ENCODE assay signal across 8 mouse cellular contexts in the genomic region with DNA sequence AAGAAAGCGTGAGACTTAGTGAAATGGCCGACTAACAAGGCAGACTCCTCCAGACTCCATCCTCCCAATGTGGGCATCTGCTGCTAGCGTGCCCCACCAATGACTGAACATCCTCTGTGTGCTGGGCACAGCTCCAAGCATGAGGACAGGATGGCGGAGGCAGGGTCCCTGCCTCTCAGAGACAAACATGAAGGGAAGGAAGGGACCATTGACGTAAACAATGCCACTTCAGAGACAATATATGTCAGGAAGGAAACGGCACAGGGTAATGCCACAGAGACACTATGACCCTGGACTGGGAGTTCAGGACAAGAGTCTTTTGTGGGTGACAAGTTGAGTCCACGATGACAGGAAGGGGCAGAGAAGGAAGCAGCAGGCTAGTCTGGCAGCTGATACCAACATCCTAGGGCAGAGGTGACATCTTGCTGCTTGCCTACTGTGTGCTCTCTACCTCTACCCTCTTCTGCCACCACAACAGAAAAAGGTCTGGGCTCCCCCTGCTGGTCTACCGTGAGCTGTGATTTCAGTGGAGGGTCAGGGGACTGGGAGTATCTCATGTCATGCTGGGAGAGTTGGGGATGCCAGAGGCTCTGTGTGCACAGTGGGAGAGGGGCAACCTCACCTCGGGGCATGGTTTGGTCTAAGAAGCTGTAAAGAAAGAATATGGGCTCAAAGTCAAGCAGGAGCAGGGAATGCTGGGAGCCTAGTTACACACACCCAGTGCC. TPM values are rescaled to one million over a fixed set of nuclear protein-coding genes. Genes with fewer than 3 reads are reported as not detected.
DNase-seq lines count a peak whose midpoint lies in the region; ATAC-seq and TF ChIP-seq lines count a peak whose summit lies in the region.
"Had no signal": no experiment of that assay in that cellular context is flagged by ENCODE, and none has a peak within 500 bp of the region (broad histone marks: within the 10 kb centered on the region; RNA-seq: fewer than 3 reads in every experiment).

No protein-coding gene starts in this region.

- DNase-seq in kidney, adult 11 months, result peak; percentile 46
- DNase-seq in ES-E14 (ENCODE audit: low read depth, low spot score), result peak; percentile 40
- peak; percentile 76 for DNase-seq in lung, postnatal 14 days
- DNase-seq in thymus, adult 18-20 months, result peak; percentile 32 to 47
- DNase-seq: liver, embryonic 13.5 days had no signal

- H3K9me3 ChIP-seq in kidney, embryonic 14.5 days (ENCODE audit: control insufficient read depth, low read length), result no peaks in the 10 kb centered on the region
- H3K9me3 ChIP-seq in ES-E14 (ENCODE audit: control insufficient read depth, insufficient read depth, low read depth, low read length), result no peaks in the 10 kb centered on the region
- no peaks in the 10 kb centered on the region for H3K9me3 ChIP-seq in kidney, embryonic 15.5 days (replicated peaks)
- H3K9me3 ChIP-seq: liver, embryonic 13.5 days had no signal

- in situ Hi-C loops in ES-E14 (cut with MboI; ENCODE audit: low sequenced_read_pairs in 2 of 2, unreplicated experiment in 2 of 2), result no loop called here

- H3K27ac ChIP-seq in kidney, embryonic 14.5 days (ENCODE audit: low read depth, low read length), result no peak overlapping the region
- no peak overlapping the region for H3K27ac ChIP-seq in ES-E14 (ENCODE audit: insufficient read depth, low read depth, low read length, poor library complexity, severe bottlenecking)
- H3K27ac ChIP-seq in bone marrow, adult 2 months (ENCODE audit: control insufficient read depth, insufficient read depth, low read depth, low read length, poor library complexity), result no peak overlapping the region
- peak overlapping the region; percentile 60 for H3K27ac ChIP-seq in kidney, embryonic 15.5 days
- H3K27ac ChIP-seq: liver, embryonic 13.5 days had no signal

- H3K4me3 ChIP-seq in kidney, embryonic 14.5 days (ENCODE audit: low read length), result no peak overlapping the region
- H3K4me3 ChIP-seq in ES-E14 (ENCODE audit: insufficient read depth in 1 of 2, low read depth in 1 of 2, low read length in 2 of 2, poor library complexity in 1 of 2, severe bottlenecking in 1 of 2), result no peak overlapping the region
- H3K4me3 ChIP-seq in bone marrow, adult 2 months (replicated peaks; ENCODE audit: control insufficient read depth, low read depth, low read length), result no peak overlapping the region
- no peak overlapping the region for H3K4me3 ChIP-seq in kidney, embryonic 15.5 days (replicated peaks)
- H3K4me3 ChIP-seq: liver, embryonic 13.5 days had no signal

- 49% methylated on average over 9 of the region's 9 CpGs for WGBS in kidney, embryonic 14.5 days
- WGBS in bone marrow, adult 2 months, result 9% methylated on average over 9 of the region's 9 CpGs
- WGBS in kidney, embryonic 15.5 days, result 47% methylated on average over 9 of the region's 9 CpGs

- H3K4me1 ChIP-seq in kidney, embryonic 14.5 days (ENCODE audit: control insufficient read depth, insufficient read depth, low read length), result peaks cover 18% of the 10 kb centered on the region
- no peaks in the 10 kb centered on the region for H3K4me1 ChIP-seq in ES-E14 (ENCODE audit: control insufficient read depth in 2 of 2, insufficient read depth in 2 of 2, low read length in 2 of 2, poor library complexity in 1 of 2)
- H3K4me1 ChIP-seq in bone marrow, adult 2 months (ENCODE audit: control insufficient read depth, insufficient read depth, low read length), result no peaks in the 10 kb centered on the region
- H3K4me1 ChIP-seq in kidney, embryonic 15.5 days, result peaks cover 50% of the 10 kb centered on the region

- no peak overlapping the region for H3K9ac ChIP-seq in kidney, embryonic 14.5 days (ENCODE audit: low read depth, low read length)
- H3K9ac ChIP-seq in ES-E14 (ENCODE audit: insufficient read depth, low read depth, low read length, poor library complexity, severe bottlenecking), result no peak overlapping the region
- H3K9ac ChIP-seq in kidney, embryonic 15.5 days, result no peak overlapping the region
- H3K9ac ChIP-seq: liver, embryonic 13.5 days had no signal

- TF ChIP-seq POLR2A in bone marrow, adult 2 months (IDR thresholded peaks at IDR 0.05; ENCODE audit: borderline replicate concordance, control insufficient read depth, low read depth, low read length), result no peak

- no peaks in the 10 kb centered on the region for H3K27me3 ChIP-seq in kidney, embryonic 14.5 days (ENCODE audit: control insufficient read depth, insufficient read depth, low read length)
- no peaks in the 10 kb centered on the region for H3K27me3 ChIP-seq in kidney, embryonic 15.5 days

- no peak overlapping the region for H3K4me2 ChIP-seq in kidney, embryonic 14.5 days (replicated peaks; ENCODE audit: low read depth, low read length)
- H3K4me2 ChIP-seq in kidney, embryonic 15.5 days, result no peak overlapping the region
- H3K4me2 ChIP-seq: liver, embryonic 13.5 days had no signal

- H3K36me3 ChIP-seq in kidney, embryonic 14.5 days (ENCODE audit: control insufficient read depth, insufficient read depth, low read length), result no peaks in the 10 kb centered on the region
- no peaks in the 10 kb centered on the region for H3K36me3 ChIP-seq in ES-E14 (ENCODE audit: control insufficient read depth, insufficient read depth, low read length, poor library complexity, severe bottlenecking)
- H3K36me3 ChIP-seq in kidney, embryonic 15.5 days, result no peaks in the 10 kb centered on the region
- H3K36me3 ChIP-seq: liver, embryonic 13.5 days had no signal

- no peak for ATAC-seq in kidney, embryonic 14.5 days (ENCODE audit: low FRiP score, low TSS enrichment)
- ATAC-seq in kidney, embryonic 15.5 days (replicated peaks; ENCODE audit: low FRiP score), result no peak

- peak; percentile 58; the same call in 1 of the 2 replicates for TF ChIP-seq CTCF in bone marrow, adult 2 months (IDR thresholded peaks at IDR 0.05; ENCODE audit: control insufficient read depth, insufficient read depth, low read length)

TF ChIP-seq in ES-E14, 5 proteins besides CTCF, POLR2A, EP300 and RAD21:
- TF ChIP-seq ZC3H11A (IDR thresholded peaks at IDR 0.05; ENCODE audit: borderline replicate concordance, low read depth, low read length) (no peak), MAFK (IDR thresholded peaks at IDR 0.05; ENCODE audit: insufficient read depth, low read depth, low read length) (no peak), ZNF384 (IDR thresholded peaks at IDR 0.05; ENCODE audit: low read depth, low read length) (no peak), CHD2 (IDR thresholded peaks at IDR 0.05; ENCODE audit: low read depth, low read length) (no peak), HCFC1 (IDR thresholded peaks at IDR 0.05; ENCODE audit: borderline replicate concordance, insufficient read depth, low read length) (no peak)

RNA-seq across cellular contexts. Expression of a gene that starts 43.9 kb away (rescaled TPM):
- 1.6 and 2.9 TPM in 2 replicates for polyA plus RNA-seq in kidney, embryonic 14.5 days (2014; fragmentation: Nextera tagmentation; extraction: Ambion mirVana)
- 0.71 and 0.79 TPM in 2 replicates for total RNA-seq in ES-E14 (2012; rRNA removed)
- polyA plus RNA-seq in bone marrow, adult 2 months (2011; ENCODE audit: insufficient read depth, insufficient read length, low replicate concordance, missing spikeins), result 1.3 and 1.9 TPM in 2 replicates
- 1.3 and 1.7 TPM in 2 replicates for polyA plus RNA-seq in kidney, embryonic 15.5 days (2015; fragmentation: Nextera tagmentation; extraction: Ambion mirVana)
